Mouse (Mus musculus) gastrocnemius, postnatal 10 days (tissue): Measurements from ENCODE around the gene Ccdc86. TPM values are rescaled to one million over a fixed set of nuclear protein-coding genes. Genes with fewer than 3 reads are reported as not detected.

Experiments
- DNase-seq: peaks from one replicate; pipeline ENCODE4 v3.0.0; 2021; ENCODE audit warnings: mixed read lengths
- total RNA-seq, 2 experiments: library from RNA; stranded (reverse); gene quantifications; 2 replicates each; pipeline ENCODE4 v1.2.3; 2021

Ccdc86 gene
- total RNA-seq, 2 experiments from 2014 or later: 26.9 to 27.3 TPM

DNA sequence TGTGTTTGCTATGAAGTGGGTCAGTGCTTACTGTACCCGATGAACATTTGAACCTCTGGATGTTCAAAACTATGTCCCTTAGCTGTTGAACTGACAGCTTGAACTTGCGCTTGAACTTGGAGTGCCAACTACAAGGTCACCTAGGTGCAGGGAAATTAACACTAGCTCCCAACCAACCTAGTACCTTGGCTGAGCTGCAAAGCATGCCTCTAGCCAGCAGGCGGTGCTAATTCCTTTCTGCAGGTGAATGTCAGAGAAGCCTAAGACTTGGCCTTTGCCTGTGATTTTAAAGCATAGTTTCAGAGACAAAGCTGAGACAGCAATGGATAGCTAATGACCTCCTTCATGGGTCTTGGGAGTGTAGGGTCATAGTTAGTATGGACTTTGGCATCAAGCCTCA lies 41.2 kb downstream of the Ccdc86 start:
- DNase-seq: peak; percentile 47

DNA sequence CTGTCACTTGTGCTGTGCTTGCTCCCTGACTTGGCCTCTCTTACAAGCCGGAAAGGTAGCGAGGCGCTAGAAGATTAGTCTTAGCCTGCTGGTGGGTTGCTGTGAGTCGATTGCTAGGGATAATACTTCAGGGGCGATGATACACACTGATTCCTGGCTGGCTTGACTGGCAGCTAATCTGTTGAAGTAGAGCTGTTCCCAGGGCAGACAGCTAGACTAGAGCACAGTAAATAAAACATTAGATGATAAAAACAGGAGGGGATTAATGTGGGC lies 43.4 kb downstream of the Ccdc86 start:
- DNase-seq: no peak

DNA sequence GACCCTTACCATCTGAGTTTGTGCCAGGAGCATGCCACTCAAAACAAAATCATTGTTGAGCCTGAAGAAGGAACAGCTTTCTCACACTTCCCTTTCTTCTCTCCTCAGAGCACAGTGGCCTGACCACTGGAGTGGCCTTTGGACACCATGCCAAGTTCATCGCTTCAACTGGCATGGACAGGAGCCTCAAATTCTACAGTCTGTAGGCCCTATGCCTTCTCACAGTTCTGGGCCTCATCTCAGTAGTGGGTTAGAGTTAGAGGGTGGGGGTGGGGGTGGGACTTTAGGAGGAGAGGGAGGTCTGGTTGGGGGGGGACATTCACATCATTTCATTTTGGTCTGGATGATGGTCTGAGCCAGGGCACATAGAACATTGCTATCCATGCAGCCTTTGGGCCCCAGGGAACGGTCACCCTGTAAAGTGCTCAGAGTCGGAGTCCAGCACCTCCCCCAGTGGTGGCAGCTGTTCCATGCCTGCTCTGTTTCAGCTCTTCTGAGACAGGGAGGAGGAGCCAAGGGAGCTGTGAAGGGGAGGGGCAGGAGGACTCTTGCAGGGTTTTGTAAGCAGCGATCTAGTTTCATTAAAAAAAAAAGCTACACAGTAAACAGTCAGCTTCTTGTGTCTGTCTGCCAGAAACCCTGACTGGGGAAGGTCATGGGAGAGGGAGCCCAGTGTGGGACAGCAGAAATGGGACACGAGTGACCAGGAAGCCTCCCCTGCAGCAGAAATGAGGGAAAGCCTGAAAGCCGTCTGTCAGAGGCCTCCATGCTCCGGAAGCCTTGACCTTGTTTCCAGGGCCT lies 43.9 kb downstream of the Ccdc86 start:
- DNase-seq: peak; percentile 58

DNA sequence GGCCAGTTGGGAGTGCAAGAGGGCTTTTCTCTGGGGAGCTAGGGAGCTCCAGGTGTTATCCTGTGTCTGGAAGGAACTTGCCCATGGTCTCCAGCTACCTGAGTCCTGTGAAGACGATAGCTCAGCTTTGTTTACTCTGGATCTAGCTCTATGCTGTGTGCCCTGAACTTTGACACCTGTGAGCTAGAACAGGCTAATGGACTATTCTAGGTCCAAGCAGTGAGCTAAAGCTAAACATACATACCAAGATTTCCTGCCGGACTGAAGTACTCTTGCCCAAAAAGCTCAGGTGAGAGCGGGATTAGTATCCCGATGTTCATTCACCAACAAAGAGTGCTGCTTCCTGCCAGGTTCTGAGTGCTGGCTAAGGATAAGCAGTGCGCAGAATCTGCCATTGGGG lies 44.6 kb downstream of the Ccdc86 start:
- no peak for DNase-seq

DNA sequence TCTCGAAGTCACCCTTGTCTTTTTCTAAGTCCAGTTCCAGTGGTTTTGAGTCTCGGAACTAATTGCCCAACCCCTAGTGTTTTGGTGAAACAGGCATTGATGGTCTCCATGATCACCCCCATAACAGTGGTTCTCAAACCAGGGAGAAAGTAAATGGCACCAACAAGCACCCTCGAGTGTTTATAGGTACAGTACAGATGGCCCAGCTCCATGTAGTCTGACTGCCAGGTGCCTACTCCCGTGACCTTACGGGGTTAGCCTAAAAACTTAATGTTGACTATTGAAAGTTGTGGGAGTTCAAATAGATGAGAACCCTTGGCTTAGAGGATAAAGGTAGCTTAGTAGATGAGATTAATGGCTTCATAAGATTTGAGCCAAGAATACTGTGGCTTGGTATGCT lies 48.0 kb downstream of the Ccdc86 start:
- no peak for DNase-seq

DNA sequence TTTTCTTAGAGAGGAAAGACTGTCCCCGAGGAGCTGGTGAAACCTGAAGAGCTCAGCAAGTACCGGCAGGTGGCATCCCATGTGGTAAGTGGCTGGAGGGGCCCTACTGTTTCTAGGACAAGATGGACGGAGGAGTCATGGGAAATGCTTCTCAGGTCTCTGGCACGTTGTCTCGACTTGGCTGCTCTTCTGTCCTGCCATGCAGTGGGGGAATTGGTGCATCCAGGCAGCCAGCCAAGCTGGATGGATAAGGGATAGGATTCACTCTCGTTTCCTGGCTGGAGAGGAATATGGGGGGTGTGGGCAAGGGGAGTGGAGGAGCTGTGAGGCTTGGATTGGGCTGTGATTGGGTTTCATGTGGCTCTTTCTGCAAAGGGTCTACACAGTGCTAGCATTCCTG lies 48.8 kb downstream of the Ccdc86 start:
- peak; percentile 62 for DNase-seq

DNA sequence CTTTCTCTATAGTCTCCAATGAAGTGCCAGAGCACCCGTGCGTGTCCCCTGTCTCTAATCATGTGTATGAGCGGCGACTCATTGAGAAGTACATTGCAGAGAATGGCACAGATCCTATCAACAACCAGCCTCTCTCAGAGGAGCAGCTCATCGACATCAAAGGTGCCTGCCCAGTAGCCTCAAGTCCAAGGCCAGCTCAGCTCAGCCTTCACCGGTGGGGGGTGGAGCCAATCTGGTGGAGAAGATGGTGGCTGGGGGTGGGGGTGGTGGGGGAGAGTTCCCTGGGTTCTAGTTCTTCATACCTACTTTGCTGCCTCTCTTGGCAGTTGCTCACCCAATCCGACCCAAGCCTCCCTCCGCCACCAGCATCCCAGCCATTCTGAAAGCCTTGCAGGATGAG lies 51.6 kb downstream of the Ccdc86 start:
- no peak for DNase-seq

DNA sequence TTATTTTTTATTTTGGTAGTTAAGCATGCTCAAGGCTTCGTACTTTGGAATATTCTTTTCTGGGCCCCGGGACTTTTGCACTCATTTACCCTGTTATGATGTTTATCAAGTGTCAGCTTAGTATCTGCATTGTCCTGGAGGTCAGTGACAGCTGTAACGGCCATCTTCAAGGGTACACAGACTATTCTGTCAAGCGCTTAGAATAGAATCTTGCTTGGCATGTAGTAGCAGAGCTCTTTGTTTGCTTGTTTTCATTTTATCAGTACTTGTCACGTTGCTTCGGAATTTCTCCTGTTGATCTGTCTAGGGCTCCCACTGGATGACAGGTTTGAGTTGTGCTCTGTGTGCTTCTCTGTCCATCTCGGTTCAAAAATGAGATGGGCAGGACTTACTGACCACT lies 52.2 kb downstream of the Ccdc86 start:
- no peak for DNase-seq

DNA sequence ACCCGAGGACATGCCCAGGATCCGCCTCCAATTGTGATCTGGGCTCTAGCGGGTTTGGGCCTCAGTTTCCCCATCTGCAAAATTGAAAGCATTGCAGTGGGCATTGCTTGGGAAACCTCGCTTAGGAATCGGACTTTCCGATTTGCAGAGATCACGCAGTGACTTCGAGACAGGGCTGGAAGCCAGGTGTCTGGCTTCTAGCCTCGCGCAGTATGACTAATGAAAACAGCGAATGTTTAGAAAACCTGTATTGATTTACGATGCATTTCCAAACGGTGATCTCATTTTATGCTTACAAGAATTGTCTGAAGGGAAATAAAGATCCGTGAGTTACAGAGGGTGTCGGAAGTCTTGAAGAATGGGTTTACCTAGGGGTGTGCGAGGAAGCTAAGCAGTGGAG lies 53.4 kb downstream of the Ccdc86 start:
- DNase-seq: peak; percentile 23

DNA sequence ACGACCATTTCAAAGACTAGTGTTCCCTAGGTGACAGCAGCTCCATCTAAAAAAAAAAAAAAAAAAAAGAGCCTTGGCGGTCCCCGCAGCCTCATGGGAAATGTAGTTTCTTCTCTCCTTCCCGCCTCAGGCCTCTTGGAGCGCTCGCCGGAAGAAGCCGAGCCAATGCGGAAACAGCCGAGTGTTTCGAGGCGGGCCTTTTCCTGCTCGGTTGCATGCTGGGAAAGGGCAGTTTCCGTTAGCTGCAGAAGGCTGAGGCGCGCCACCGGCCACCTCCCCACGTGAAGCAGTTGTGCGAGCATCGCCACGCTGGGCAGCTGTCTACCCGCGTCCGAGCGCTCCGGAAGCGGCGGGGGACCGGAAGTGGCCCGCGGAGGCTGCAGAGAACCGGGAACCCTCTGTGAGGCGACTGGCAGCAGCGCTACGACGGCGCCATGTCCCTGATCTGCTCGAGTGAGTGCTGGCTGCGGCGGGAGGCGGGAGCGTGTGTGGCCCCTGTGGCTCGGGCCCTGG lies 54.0 kb downstream of the Ccdc86 start, which contains the start of gene Prpf19:
TSS of gene Prpf19 (plus strand) at position 216 of the 513 bp plus-strand sequence.
- DNase-seq: peak; percentile 97

DNA sequence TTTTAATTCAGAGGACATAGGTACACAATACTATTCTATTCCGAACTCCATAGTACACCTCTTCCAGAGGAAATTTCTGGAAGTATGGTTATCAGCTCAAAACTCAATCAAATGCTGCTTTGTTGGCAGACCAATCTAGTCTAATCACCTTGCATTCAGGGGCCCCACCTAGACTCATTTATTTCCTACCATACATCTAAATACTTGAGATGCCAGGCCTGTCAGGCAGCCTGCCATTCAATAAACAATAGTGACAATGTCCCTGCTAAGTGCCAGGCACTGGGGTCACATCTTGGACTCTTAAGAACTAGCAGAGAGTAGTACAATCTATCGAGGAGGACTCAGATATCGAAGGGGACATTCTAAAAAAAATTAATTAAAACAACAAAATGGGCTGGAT lies 56.9 kb downstream of the Ccdc86 start:
- no peak for DNase-seq

Other genes starting within 250 kb of the Ccdc86 start
- gene Cd5, start 210.3 kb downstream of the Ccdc86 start, total RNA-seq: under 1 TPM in 1 of 2 experiments, not detected in 1; 0.25 TPM
- gene Cd6, start 119.2 kb downstream of the Ccdc86 start, total RNA-seq: under 1 TPM in 1 of 2 experiments, not detected in 1; 0.26 TPM
- gene Slc15a3, start 109.5 kb downstream of the Ccdc86 start, total RNA-seq: 1 to 10 TPM in 1 of 2 experiments, under 1 TPM in 1; 0.75 to 1.6 TPM
- 10 to 100 TPM; 26.9 to 29.9 TPM for gene Tmem132a, start 79.3 kb downstream of the Ccdc86 start, total RNA-seq
- gene Tmem109, start 67.3 kb downstream of the Ccdc86 start, total RNA-seq: 100 to 1,000 TPM; 208 to 212 TPM
- 100 to 1,000 TPM; 264 to 270 TPM for gene Prpf19, start 54.0 kb downstream of the Ccdc86 start, total RNA-seq
- under 1 TPM in 1 of 2 experiments, not detected in 1; 0.23 TPM for gene Zp1, start 28.6 kb downstream of the Ccdc86 start, total RNA-seq
- under 1 TPM in 1 of 2 experiments, not detected in 1; 0.14 TPM for gene Ptgdr2, start 12.1 kb downstream of the Ccdc86 start, total RNA-seq
- not detected for gene Ms4a10, start 25.4 kb upstream of the Ccdc86 start, total RNA-seq
- gene Ms4a15, start 44.0 kb upstream of the Ccdc86 start, total RNA-seq: not detected
- not detected for gene Ms4a18, start 68.8 kb upstream of the Ccdc86 start, total RNA-seq
- gene Ms4a8a, start 131.8 kb upstream of the Ccdc86 start, total RNA-seq: 1 to 10 TPM in 1 of 2 experiments, under 1 TPM in 1; 0.73 to 1.1 TPM
- gene 1700017D01Rik, start 181.6 kb upstream of the Ccdc86 start, total RNA-seq: under 1 TPM; 0.19 to 0.29 TPM
- gene 1700025F22Rik, start 216.1 kb upstream of the Ccdc86 start, total RNA-seq: not detected
- not detected for gene Ms4a13, start 247.5 kb upstream of the Ccdc86 start, total RNA-seq